Mouse (Mus musculus) midbrain, embryonic 12.5 days (tissue): Measurements from ENCODE around the gene Kcnip1. TPM values are rescaled to one million over a fixed set of nuclear protein-coding genes. Genes with fewer than 3 reads are reported as not detected.

Experiments used
- ATAC-seq: fragments of 200-750 bp; cut with Nextera tagmentation; 2 replicates; pipeline ENCODE4 v1.8.0; 2017; ENCODE audit warnings: low read depth, moderate TSS enrichment, moderate library complexity; ENCODE audit not compliant: low FRiP score
- H3K27ac ChIP-seq: fragments of 300-500 bp; sonication (generic); replicated peaks from 2 replicates; pipeline ENCODE4 v1.5.1; 2016; ENCODE audit warnings: mild to moderate bottlenecking
- H3K27me3 ChIP-seq: fragments of 300-500 bp; sonication (generic); 2 replicates; pipeline ENCODE4 v1.6.1; 2016; ENCODE audit warnings: mild to moderate bottlenecking
- H3K36me3 ChIP-seq: fragments of 300-500 bp; sonication (generic); 2 replicates; pipeline ENCODE4 v1.6.1; 2016
- H3K4me1 ChIP-seq: fragments of 300-500 bp; sonication (generic); 2 replicates; pipeline ENCODE4 v1.6.1; 2016
- H3K4me2 ChIP-seq: fragments of 300-500 bp; sonication (generic); replicated peaks from 2 replicates; pipeline ENCODE4 v1.6.1; 2016; ENCODE audit warnings: mild to moderate bottlenecking, moderate library complexity
- H3K4me3 ChIP-seq: fragments of 300-500 bp; sonication (generic); 2 replicates; pipeline ENCODE4 v1.5.1; 2016; ENCODE audit warnings: mild to moderate bottlenecking
- H3K9ac ChIP-seq: fragments of 300-500 bp; sonication (generic); replicated peaks from 2 replicates; pipeline ENCODE4 v1.6.1; 2016; ENCODE audit warnings: mild to moderate bottlenecking, moderate library complexity
- H3K9me3 ChIP-seq: fragments of 300-500 bp; sonication (generic); 2 replicates; pipeline ENCODE4 v1.6.1; 2016; ENCODE audit warnings: mild to moderate bottlenecking
- WGBS: fragments of 180-500 bp; shearing (Covaris S2); methylation state at CpG from one replicate; pipeline ENCODE4 v1.1.7; 2016; 5-methylcytosine and 5-hydroxymethylcytosine counted together
- polyA plus RNA-seq: library from polyadenylated mRNA; unstranded; fragments of >200 nt; fragmentation: Nextera tagmentation; extraction: Ambion mirVana; gene quantifications from 2 replicates; pipeline ENCODE4 v1.2.1, GENCODE M21; 2016

The Kcnip1 gene
- polyA plus RNA-seq, 1 experiment from 2014 or later = 15.5 TPM

- H3K27me3 ChIP-seq = 0 out of 2 replicates have a peak, but pooled peaks cover 3% of the 10 kb centered on the region
- H3K27ac ChIP-seq = no peak overlapping the region
- no peak overlapping the region for H3K4me3 ChIP-seq
- H3K36me3 ChIP-seq = no peaks in the 10 kb centered on the region
- H3K9ac ChIP-seq = no peak overlapping the region
- 69% methylated on average over 10 of the region's 10 CpGs for WGBS
- H3K4me1 ChIP-seq = peaks cover 10% of the 10 kb centered on the region
- no peak overlapping the region for H3K4me2 ChIP-seq
- ATAC-seq = no peak
- 0 out of 2 replicates have a peak, but pooled peaks cover 3% of the 10 kb centered on the region for H3K9me3 ChIP-seq
Observed at GRCm38 (mm10) chr11:33670105-33670965, 322.6 kb downstream of the Kcnip1 start.

DNA sequence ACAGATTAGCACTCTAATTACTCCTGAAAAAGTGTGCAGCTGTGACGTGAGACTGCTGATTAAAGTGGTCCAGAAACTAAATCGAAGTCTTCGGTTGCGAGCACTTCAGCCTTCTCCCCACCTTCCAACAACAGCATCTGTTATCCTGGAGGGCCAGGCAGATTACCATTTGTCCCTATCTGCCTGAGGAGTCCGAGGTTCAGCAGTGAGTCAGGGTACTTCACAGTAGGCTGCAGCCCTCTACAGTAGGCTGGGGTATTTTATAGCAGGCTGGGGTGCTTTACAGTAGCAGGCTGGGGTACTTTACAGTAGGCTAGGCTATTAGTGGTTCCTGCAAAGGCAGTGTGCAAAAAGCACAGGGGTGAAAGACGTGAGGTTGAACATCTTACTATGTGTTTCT, 324.6 kb downstream of the Kcnip1 start:
- no peak overlapping the region for H3K9ac ChIP-seq
- no peak overlapping the region for H3K4me3 ChIP-seq
- H3K4me1 ChIP-seq = peaks cover 10% of the 10 kb centered on the region
- H3K27ac ChIP-seq = no peak overlapping the region
- H3K4me2 ChIP-seq = no peak overlapping the region
- ATAC-seq = no peak
- 0 out of 2 replicates have a peak, but pooled peaks cover 3% of the 10 kb centered on the region for H3K27me3 ChIP-seq
- WGBS = 73% methylated on average over 6 of the region's 6 CpGs
- no peaks in the 10 kb centered on the region for H3K36me3 ChIP-seq
- no peaks in the 10 kb centered on the region for H3K9me3 ChIP-seq

DNA sequence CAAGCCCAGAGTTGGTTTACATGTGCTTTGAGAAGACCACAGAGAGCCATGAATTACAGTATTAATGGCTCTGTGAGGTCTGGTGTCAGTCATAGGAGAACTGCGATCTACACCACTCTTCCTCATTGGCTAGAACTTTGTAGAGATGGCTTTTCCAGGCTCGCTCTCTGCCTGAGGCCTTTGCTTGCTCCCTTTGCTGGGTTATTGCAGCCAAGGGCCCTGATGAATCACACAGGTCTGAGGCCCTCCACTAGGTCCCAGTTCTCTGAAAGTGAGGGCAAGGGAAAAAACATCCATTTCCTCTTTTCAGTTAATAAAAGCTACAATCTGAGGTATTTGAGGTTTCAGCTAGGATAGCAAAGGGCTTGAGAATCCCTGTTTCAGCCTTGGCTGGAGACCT, 329.4 kb downstream of the Kcnip1 start:
- H3K27ac ChIP-seq = no peak overlapping the region
- no peaks in the 10 kb centered on the region for H3K27me3 ChIP-seq
- H3K9ac ChIP-seq = no peak overlapping the region
- no peak overlapping the region for H3K4me2 ChIP-seq
- peaks cover 9% of the 10 kb centered on the region for H3K4me1 ChIP-seq
- no peaks in the 10 kb centered on the region for H3K9me3 ChIP-seq
- no peak for ATAC-seq
- 96% methylated on average over 2 of the region's 2 CpGs for WGBS
- H3K4me3 ChIP-seq = no peak overlapping the region
- H3K36me3 ChIP-seq = no peaks in the 10 kb centered on the region

DNA sequence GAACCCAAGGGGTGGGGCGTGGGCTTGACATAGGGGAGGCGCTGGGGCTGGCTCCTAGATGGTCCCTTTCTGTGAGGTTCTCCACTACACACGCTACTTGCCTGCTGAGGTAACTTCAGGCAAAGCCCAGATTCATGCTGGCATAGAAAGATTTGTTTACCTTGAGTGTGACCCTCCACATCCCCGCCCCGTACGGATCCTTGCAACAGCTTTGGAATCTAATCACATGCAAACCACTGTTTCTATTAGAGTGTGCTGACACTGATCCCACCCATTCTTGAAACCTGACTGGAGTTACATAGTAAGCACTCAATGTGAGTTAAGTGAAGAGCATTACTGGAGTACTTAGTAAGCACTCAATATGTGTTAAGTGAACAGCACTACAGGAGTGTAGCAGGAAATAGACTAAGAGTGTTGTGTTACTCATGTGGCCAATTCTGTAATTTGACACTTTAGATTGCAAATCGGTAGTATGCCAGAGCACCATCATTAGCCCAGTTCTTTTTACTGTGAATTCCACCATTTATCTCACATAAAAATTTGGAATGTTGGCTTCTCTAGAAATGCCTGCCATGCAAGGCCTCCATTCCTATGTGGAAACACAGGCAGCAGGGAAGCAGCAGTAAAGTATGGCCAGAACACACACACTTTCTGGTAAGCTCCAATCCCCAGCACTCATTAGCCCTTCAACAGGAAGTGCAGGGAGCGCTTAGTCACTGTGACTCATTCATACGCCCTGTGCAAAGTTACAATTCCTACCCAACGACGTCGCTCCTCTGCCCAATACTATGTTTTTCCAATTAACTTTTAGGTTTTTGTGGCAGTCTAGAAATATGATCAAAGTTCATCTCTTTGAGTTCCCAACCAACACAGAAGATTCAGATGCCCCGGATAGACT, 332.7 kb downstream of the Kcnip1 start:
- no peak overlapping the region for H3K27ac ChIP-seq
- H3K4me3 ChIP-seq = no peak overlapping the region
- no peak for ATAC-seq
- 86% methylated on average over 13 of the region's 13 CpGs for WGBS
- no peaks in the 10 kb centered on the region for H3K27me3 ChIP-seq
- no peaks in the 10 kb centered on the region for H3K9me3 ChIP-seq
- no peak overlapping the region for H3K4me2 ChIP-seq
- no peaks in the 10 kb centered on the region for H3K36me3 ChIP-seq
- H3K9ac ChIP-seq = no peak overlapping the region
- H3K4me1 ChIP-seq = no peaks in the 10 kb centered on the region

DNA sequence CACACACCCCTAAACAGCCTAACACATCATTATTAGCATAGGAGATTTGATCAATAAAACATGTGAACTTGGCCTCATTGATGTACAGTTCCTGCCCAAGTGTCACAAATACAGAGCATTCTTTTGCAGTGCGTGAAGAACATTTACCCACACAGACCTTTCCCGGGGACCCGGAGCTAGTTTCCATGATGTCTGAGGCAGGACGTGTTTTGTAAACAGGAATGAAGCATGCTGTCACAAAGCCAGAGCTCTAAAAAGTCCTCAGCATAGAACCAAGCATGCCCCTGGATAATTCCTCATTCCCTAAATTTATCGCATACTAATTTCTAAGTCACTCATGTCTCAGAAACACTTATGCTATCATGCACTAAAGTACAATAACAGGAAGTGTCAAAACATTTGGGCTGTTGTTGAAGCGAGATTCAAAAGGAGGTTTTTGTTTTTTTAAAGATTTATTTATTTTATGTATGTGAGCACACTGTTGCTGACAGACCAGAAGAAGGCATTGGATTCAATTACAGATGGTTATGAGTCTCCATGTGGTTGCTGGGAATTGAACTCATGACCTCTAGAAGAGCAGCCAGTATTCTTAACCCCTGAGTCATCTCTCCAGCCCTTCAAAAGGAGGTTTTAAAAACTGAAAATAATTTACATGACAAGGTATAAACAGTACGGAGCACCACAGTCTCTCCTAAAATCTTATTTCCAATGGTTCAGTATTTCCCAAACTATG, 336.9 kb downstream of the Kcnip1 start:
- WGBS = 87% methylated on average over 7 of the region's 7 CpGs
- no peaks in the 10 kb centered on the region for H3K4me1 ChIP-seq
- H3K4me3 ChIP-seq = no peak overlapping the region
- no peaks in the 10 kb centered on the region for H3K27me3 ChIP-seq
- H3K27ac ChIP-seq = no peak overlapping the region
- H3K9me3 ChIP-seq = no peaks in the 10 kb centered on the region
- H3K36me3 ChIP-seq = no peaks in the 10 kb centered on the region
- ATAC-seq = no peak
- H3K4me2 ChIP-seq = no peak overlapping the region
- no peak overlapping the region for H3K9ac ChIP-seq

GRCm38 (mm10) chr11:33655221-33655620, 337.7 kb downstream of the Kcnip1 start:
- WGBS = 82% methylated on average over 3 of the region's 3 CpGs
- H3K36me3 ChIP-seq = no peaks in the 10 kb centered on the region
- H3K4me2 ChIP-seq = no peak overlapping the region
- H3K9ac ChIP-seq = no peak overlapping the region
- H3K27me3 ChIP-seq = no peaks in the 10 kb centered on the region
- H3K27ac ChIP-seq = no peak overlapping the region
- no peaks in the 10 kb centered on the region for H3K4me1 ChIP-seq
- H3K4me3 ChIP-seq = no peak overlapping the region
- H3K9me3 ChIP-seq = no peaks in the 10 kb centered on the region
- no peak for ATAC-seq

DNA sequence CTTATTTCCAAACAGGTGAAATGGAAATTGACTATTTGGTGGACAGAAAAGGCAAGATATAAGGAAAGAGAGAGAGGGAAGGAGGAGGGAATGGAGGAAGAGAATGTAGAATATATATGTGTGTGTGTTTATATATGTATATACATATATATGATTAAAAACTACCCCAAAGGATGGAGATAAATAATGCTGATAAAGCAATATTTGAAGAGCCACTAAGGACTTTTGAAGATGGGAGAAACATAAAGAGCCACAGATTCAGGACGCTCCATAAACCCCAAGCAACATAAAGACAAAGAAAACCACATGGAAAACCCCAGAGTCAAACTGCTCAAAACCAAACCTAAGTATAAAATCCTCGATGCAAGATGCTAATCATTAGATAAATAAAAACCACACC, 338.5 kb downstream of the Kcnip1 start:
- Histone ChIP-seq H3K36me3 (no peaks in the 10 kb centered on the region), H3K27ac (no peak overlapping the region), H3K4me1 (no peaks in the 10 kb centered on the region), H3K27me3 (no peaks in the 10 kb centered on the region), H3K4me3 (no peak overlapping the region), H3K9me3 (no peaks in the 10 kb centered on the region), H3K4me2 (no peak overlapping the region), H3K9ac (no peak overlapping the region)
- 82% methylated on average over 2 of the region's 2 CpGs for WGBS
- ATAC-seq = no peak

GRCm38 (mm10) chr11:33649358-33649757, 343.6 kb downstream of the Kcnip1 start:
- no peak for ATAC-seq
- no peaks in the 10 kb centered on the region for H3K27me3 ChIP-seq
- H3K27ac ChIP-seq = no peak overlapping the region
- no peak overlapping the region for H3K4me2 ChIP-seq
- no peak overlapping the region for H3K9ac ChIP-seq
- H3K4me1 ChIP-seq = no peaks in the 10 kb centered on the region
- H3K4me3 ChIP-seq = no peak overlapping the region
- H3K9me3 ChIP-seq = no peaks in the 10 kb centered on the region
- no peaks in the 10 kb centered on the region for H3K36me3 ChIP-seq
- 81% methylated on average over 2 of the region's 2 CpGs for WGBS

GRCm38 (mm10) chr11:33637107-33637506, 355.8 kb downstream of the Kcnip1 start:
- H3K4me1 ChIP-seq = no peaks in the 10 kb centered on the region
- ATAC-seq = no peak
- H3K27me3 ChIP-seq = no peaks in the 10 kb centered on the region
- no peak overlapping the region for H3K27ac ChIP-seq
- H3K9me3 ChIP-seq = no peaks in the 10 kb centered on the region
- H3K36me3 ChIP-seq = no peaks in the 10 kb centered on the region
- no peak overlapping the region for H3K9ac ChIP-seq
- WGBS = 94% methylated on average over 2 of the region's 2 CpGs
- no peak overlapping the region for H3K4me2 ChIP-seq
- no peak overlapping the region for H3K4me3 ChIP-seq

GRCm38 (mm10) chr11:33627136-33627742, 365.7 kb downstream of the Kcnip1 start:
- Histone ChIP-seq H3K27ac (no peak overlapping the region), H3K4me1 (no peaks in the 10 kb centered on the region), H3K4me2 (no peak overlapping the region), H3K9me3 (no peaks in the 10 kb centered on the region), H3K36me3 (no peaks in the 10 kb centered on the region), H3K4me3 (no peak overlapping the region), H3K9ac (no peak overlapping the region), H3K27me3 (no peaks in the 10 kb centered on the region)
- ATAC-seq = no peak
- WGBS = 86% methylated on average over 4 of the region's 4 CpGs

DNA sequence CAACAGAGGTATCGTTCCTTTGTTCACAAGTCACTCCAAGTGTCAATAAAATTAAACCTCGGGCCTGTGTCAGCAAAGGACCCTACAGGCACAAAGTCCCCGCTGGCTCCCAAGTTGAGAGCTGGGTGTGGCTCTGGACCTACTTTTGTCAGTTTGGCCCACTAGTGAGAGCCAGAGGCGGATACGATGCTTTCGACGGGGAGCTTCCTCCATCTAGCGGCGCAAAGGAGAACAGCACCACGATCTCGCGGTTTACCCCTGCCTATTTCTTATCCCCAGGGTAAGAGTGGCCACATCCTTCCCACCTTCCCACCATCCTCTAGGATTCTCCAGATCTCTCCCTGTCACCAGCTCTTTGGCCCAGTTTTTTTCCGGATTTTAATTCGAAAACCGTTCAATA, 378.7 kb downstream of the Kcnip1 start:
- Histone ChIP-seq H3K4me2 (no peak overlapping the region), H3K4me1 (no peaks in the 10 kb centered on the region), H3K9ac (no peak overlapping the region), H3K36me3 (no peaks in the 10 kb centered on the region), H3K27ac (no peak overlapping the region), H3K27me3 (0 out of 2 replicates have a peak, but pooled peaks cover 5% of the 10 kb centered on the region), H3K9me3 (no peaks in the 10 kb centered on the region), H3K4me3 (no peak overlapping the region)
- peak; percentile 70 for ATAC-seq
- 7% methylated on average over 15 of the region's 15 CpGs for WGBS
